Mouse (Mus musculus) heart, adult 2 months (tissue): ENCODE data around the gene Lrrc49.

Source experiments
- CTCF ChIP-seq: fragments of 200-600 bp; IDR thresholded peaks from 2 replicates; pipeline ENCODE4 v1.8.1; 2022; ENCODE audit warnings: antibody characterized with exemption, mild to moderate bottlenecking, moderate library complexity
- POLR2A ChIP-seq: fragments of 200-500 bp; IDR thresholded peaks from 2 replicates; pipeline ENCODE4 v1.6.1; 2011; ENCODE audit warnings: mild to moderate bottlenecking, low read depth, low read length, control low read depth; ENCODE audit not compliant: insufficient read depth

DNA sequence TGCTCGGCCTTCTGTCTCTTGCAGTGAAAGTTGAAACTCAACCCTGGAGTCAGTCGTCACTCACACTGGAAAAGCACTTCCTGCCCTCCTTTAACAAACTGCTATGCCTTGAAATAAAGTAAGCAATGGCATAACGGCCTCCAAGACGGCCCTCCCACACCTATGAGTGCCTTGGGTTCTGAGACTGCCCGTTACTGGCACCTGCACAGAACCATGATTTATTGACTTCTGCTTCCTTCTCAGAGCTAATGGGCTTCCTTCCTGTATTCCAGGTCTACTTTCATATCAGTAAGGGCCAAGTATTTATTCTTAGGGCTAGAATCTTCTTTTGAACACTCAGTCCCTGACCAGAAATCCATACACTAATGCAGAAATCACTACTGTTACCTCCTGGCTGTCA is 9.0 kb downstream of the Lrrc49 start:
- TF ChIP-seq POLR2A (no peak), CTCF (no peak)
